Mouse (Mus musculus): ENCODE measurements around the gene Them7. TPM values are rescaled to one million over a fixed set of nuclear protein-coding genes. Genes with fewer than 3 reads are reported as not detected.

Them7 gene
- polyA plus RNA-seq, 1 experiment from 2014 or later = not detected

DNA sequence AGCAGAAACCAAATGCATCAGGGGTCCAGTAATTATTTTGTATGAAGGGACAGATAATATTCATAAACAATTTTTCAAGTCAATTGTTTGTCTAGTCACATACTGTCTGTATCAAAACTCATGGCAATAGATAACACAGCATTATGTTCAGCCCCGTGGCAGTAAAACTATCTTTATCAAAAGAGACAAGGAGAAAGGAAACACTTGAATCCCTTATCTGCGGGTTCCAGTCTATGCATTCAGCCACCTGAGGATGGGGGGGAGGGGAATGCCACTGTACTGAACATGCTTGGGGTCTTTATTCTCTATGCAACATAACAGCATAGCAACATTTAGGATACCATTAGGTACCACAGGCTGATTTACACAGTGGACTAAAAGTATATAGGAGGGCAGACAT, 190.2 kb downstream of the Them7 start:
- Histone ChIP-seq H3K27ac (no peak overlapping the region), H3K27me3 (no peaks in the 10 kb centered on the region), H3K4me2 (no peak overlapping the region), H3K36me3 (replicated peaks) (no peaks in the 10 kb centered on the region), H3K4me1 (peaks cover 16% of the 10 kb centered on the region), H3K9ac (no peak overlapping the region), H3K9me3 (no peaks in the 10 kb centered on the region), H3K4me3 (replicated peaks) (no peak overlapping the region)
- no peak for ATAC-seq (ENCODE audit: low FRiP score)
- WGBS = 80% methylated on average over 2 of the region's 2 CpGs

DNA sequence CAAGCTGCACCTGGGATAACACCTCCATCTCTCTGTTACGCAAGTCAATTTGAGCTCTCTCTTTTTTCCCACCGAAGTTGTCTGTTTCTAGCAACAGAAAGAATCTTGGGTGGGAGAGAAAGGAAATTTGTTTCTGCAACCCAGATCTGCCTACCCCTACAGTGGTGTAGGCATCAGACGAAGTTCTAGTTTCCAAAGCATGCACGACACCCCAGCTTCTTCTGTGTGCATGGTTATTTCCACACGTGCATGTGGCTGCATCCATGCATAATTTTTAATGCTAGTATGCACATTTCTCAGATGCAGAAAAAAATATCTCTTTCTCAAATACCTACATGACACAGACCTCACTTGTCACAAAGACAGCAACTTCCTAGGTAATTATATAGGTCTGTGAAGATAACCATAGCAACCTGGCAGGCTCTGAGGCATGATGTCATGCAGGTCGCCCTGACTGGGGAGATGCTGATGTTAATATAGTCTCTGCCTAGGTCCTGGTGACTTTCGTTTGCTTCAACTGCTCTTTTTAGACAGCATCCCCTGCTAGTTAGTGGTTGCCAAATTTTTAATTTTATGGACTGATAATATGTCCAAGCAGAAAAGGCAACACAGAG, 192.0 kb downstream of the Them7 start:
- WGBS = 65% methylated on average over 7 of the region's 7 CpGs
- Histone ChIP-seq H3K27me3 (no peaks in the 10 kb centered on the region), H3K9me3 (no peaks in the 10 kb centered on the region), H3K9ac (no peak overlapping the region), H3K4me2 (no peak overlapping the region), H3K4me3 (replicated peaks) (no peak overlapping the region), H3K4me1 (peaks cover 16% of the 10 kb centered on the region), H3K27ac (no peak overlapping the region), H3K36me3 (replicated peaks) (no peaks in the 10 kb centered on the region)
- peak; percentile 77 for ATAC-seq (ENCODE audit: low FRiP score)

- no peak overlapping the region for H3K27ac ChIP-seq
- WGBS = 51% methylated on average over 8 of the region's 8 CpGs
Observed at GRCm38 (mm10) chr2:105416660-105417348, 192.7 kb downstream of the Them7 start.

GRCm38 (mm10) chr2:105417663-105418062, 193.5 kb downstream of the Them7 start:
- 88% methylated on average over 5 of the region's 5 CpGs for WGBS
- H3K9ac ChIP-seq = no peak overlapping the region
- no peak overlapping the region for H3K4me2 ChIP-seq
- no peaks in the 10 kb centered on the region for H3K27me3 ChIP-seq
- H3K27ac ChIP-seq = no peak overlapping the region
- ATAC-seq (ENCODE audit: low FRiP score) = no peak
- H3K4me3 ChIP-seq (replicated peaks) = no peak overlapping the region
- no peaks in the 10 kb centered on the region for H3K36me3 ChIP-seq (replicated peaks)
- H3K4me1 ChIP-seq = peaks cover 16% of the 10 kb centered on the region
- H3K9me3 ChIP-seq = no peaks in the 10 kb centered on the region

More at GRCm38 (mm10) chr2:105416660-105417348, 192.7 kb downstream of the Them7 start:
- Histone ChIP-seq H3K4me2 (no peak overlapping the region), H3K36me3 (replicated peaks) (no peaks in the 10 kb centered on the region), H3K9me3 (no peaks in the 10 kb centered on the region), H3K4me3 (replicated peaks) (no peak overlapping the region), H3K9ac (no peak overlapping the region), H3K4me1 (peaks cover 16% of the 10 kb centered on the region), H3K27me3 (no peaks in the 10 kb centered on the region)
- no peak for ATAC-seq (ENCODE audit: low FRiP score)

- no peak overlapping the region for H3K4me3 ChIP-seq (replicated peaks)
Observed at GRCm38 (mm10) chr2:105418629-105419227, 194.6 kb downstream of the Them7 start.

DNA sequence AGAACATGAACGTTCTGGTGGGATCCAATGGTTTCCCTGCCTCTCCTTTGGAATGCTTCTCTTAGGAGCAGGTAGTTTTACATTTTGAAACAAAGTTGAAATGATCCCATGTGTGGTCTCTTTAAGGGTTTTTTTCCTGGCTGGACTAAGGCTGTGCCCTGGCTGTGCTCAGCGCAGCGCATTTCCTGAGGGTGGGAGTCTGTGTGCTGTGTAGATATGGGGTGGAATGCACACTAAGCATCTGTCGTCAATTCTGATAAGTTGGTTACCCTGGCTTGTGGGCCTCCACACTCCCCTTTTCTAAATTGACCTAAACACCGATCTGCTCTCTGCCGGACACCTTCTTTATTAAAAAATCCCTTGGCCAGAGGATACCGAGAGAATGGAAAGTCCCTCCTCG, 203.3 kb downstream of the Them7 start:
- H3K36me3 ChIP-seq (replicated peaks) = no peaks in the 10 kb centered on the region
- no peak overlapping the region for H3K9ac ChIP-seq
- H3K9me3 ChIP-seq = no peaks in the 10 kb centered on the region
- 78% methylated on average over 8 of the region's 8 CpGs for WGBS
- no peak for ATAC-seq (ENCODE audit: low FRiP score)
- H3K27ac ChIP-seq = no peak overlapping the region
- H3K4me3 ChIP-seq (replicated peaks) = no peak overlapping the region
- peaks cover 13% of the 10 kb centered on the region for H3K27me3 ChIP-seq
- 0 out of 2 replicates have a peak, but pooled peaks cover 3% of the 10 kb centered on the region for H3K4me1 ChIP-seq
- no peak overlapping the region for H3K4me2 ChIP-seq

More at GRCm38 (mm10) chr2:105418629-105419227, 194.6 kb downstream of the Them7 start:
- no peaks in the 10 kb centered on the region for H3K36me3 ChIP-seq (replicated peaks)
- no peak overlapping the region for H3K4me2 ChIP-seq
- H3K27me3 ChIP-seq = no peaks in the 10 kb centered on the region
- no peak for ATAC-seq (ENCODE audit: low FRiP score)
- 92% methylated on average over 12 of the region's 12 CpGs for WGBS
- H3K9ac ChIP-seq = no peak overlapping the region
- H3K9me3 ChIP-seq = no peaks in the 10 kb centered on the region
- H3K27ac ChIP-seq = no peak overlapping the region
- peaks cover 16% of the 10 kb centered on the region for H3K4me1 ChIP-seq

DNA sequence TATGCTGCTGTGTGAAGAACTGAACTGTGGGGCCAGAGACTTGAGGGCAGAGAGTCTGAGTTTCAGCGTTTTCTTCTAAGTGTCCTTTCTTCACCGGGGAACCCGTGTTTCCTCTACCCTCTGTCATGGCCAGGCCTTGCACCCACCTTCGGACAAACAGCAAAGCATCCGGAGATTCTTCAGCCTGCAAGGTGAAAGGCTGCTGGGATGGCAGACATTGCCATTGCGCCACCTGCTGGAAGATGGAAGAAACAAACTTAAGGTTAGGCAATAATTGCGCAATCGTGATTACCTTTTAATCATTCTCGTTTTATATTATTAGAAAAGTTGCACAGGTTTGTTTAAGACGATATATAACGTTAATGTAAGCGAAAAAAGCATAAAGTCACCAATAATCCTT, 203.9 kb downstream of the Them7 start:
- no peaks in the 10 kb centered on the region for H3K9me3 ChIP-seq
- H3K27ac ChIP-seq = no peak overlapping the region
- peak; percentile 61; the same call in 1 of the 2 replicates for ATAC-seq (ENCODE audit: low FRiP score)
- H3K4me2 ChIP-seq = no peak overlapping the region
- H3K4me3 ChIP-seq (replicated peaks) = no peak overlapping the region
- H3K4me1 ChIP-seq = peaks cover 7% of the 10 kb centered on the region
- H3K9ac ChIP-seq = no peak overlapping the region
- H3K36me3 ChIP-seq (replicated peaks) = no peaks in the 10 kb centered on the region
- 5% methylated on average over 12 of the region's 12 CpGs for WGBS
- H3K27me3 ChIP-seq = peaks cover 13% of the 10 kb centered on the region

DNA sequence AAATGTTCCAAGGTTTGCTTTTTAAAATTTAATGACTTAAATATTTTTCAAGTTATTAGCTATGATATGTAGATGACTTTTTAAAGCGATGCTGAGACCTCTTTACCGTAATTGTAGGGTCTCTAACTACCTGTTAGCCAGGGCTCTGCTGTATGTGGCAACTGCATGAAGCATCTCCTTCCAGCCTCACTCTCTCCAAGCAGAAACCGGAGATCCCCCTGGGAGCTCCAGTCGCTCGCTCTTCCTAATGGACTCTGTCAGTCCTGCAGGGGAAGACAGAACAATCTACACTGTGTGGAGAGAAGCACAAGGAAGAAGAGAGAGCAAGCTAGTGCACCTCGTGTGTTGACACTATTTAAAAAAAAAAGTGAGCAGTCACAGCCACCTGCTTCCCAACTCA, 204.3 kb downstream of the Them7 start:
- no peak; the same call in 1 of the 2 replicates for ATAC-seq (ENCODE audit: low FRiP score)
- Histone ChIP-seq H3K9ac (no peak overlapping the region), H3K4me3 (replicated peaks) (no peak overlapping the region), H3K27ac (no peak overlapping the region), H3K36me3 (replicated peaks) (no peaks in the 10 kb centered on the region), H3K4me1 (peaks cover 11% of the 10 kb centered on the region), H3K4me2 (no peak overlapping the region), H3K9me3 (no peaks in the 10 kb centered on the region), H3K27me3 (peaks cover 13% of the 10 kb centered on the region)
- 26% methylated on average over 6 of the region's 6 CpGs for WGBS

Other genes starting within 250 kb of the Them7 start
- gene Eif3m, start 207.2 kb upstream of the Them7 start, polyA plus RNA-seq (2016; fragmentation: Nextera tagmentation; extraction: Ambion mirVana) = 242 and 248 TPM in 2 replicates
- gene Gm11060, start 132.3 kb upstream of the Them7 start, polyA plus RNA-seq (2016; fragmentation: Nextera tagmentation; extraction: Ambion mirVana) = not detected in 2 replicates
- gene Wt1, start 97.8 kb upstream of the Them7 start, polyA plus RNA-seq (2016; fragmentation: Nextera tagmentation; extraction: Ambion mirVana) = 0.37 TPM in 1 of 2 replicates, not detected in the other
- gene Rcn1, start 175.0 kb downstream of the Them7 start, polyA plus RNA-seq (2016; fragmentation: Nextera tagmentation; extraction: Ambion mirVana) = 102 and 114 TPM in 2 replicates